Mouse (Mus musculus) frontal cortex, adult 2 months (tissue): ENCODE data around the gene Angptl3. TPM values are rescaled to one million over a fixed set of nuclear protein-coding genes. Genes with fewer than 3 reads are reported as not detected.

Source experiments
- DNase-seq, 2 experiments: peaks; one replicate each; pipeline ENCODE4 v3.0.0; 2022; ENCODE audit warnings: low spot score in 1 of 2; ENCODE audit errors: extremely low spot score in 1 of 2
- polyA plus RNA-seq: library from polyadenylated mRNA; depleted of rRNA; stranded (reverse); fragments of >200 nt; gene quantifications from 2 replicates; pipeline ENCODE4 v1.2.3, GENCODE M21; 2012; rRNA removed

The Angptl3 gene
- polyA plus RNA-seq, result 0.32 and 0.42 TPM in 2 replicates

DNA sequence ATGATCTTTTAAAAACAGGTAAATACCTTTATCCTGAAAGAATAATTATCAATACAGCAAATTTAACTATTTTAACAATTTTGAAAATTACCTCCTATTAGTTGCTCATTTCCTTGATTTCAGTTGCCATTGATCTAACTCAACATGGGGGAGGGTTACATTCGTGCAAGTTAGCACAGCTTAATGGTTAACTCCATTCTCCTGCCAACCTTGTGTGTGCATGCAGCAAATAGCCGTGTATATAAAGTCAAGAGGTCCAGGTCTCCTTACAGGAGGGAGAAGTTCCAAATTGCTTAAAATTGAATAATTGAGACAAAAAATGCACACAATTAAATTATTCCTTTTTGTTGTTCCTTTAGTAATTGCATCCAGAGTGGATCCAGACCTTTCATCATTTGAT is at the start of gene Angptl3:
TSS of gene Angptl3 (plus strand) at position 269 of the 400 bp plus-strand sequence.
- DNase-seq, result no peak

DNA sequence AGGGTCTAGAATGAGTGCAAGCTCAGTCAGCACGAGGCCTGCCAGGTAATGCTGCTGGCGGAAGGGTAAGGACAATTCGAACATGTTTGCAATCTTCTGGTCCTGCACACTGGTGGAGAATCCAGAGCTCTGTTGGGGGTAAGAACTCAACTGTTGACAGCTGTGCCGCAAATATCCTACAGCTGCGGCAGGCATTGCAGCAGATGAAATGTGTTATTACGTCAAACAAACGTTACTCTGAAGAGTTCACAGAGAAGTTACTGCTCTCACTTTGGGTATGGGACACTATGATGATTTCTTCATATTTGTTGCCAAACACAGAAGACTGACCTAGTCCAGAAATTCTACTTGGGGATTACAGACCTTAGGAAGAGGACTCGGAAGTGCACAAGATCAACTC is 46.1 kb upstream of the Angptl3 start:
- DNase-seq, result no peak

DNA sequence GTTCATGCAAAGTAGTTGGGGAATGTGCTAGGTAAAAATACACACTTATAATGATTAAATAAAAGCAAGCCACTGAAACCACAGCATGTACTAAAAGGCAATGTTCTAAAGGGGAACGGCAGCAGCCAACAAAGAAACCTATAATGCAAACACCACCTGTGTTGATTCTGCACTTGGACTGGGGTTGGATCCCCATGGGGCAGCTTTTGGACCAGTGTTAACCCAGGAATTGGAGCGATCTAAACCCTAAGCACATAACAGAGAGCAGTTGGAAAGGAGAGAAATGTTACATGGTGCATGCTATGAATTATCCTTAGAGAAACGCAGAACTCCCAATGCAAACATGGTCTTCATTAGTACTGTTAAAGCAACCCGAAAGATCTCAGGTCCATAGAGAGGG is 37.3 kb upstream of the Angptl3 start:
- no peak for DNase-seq

DNA sequence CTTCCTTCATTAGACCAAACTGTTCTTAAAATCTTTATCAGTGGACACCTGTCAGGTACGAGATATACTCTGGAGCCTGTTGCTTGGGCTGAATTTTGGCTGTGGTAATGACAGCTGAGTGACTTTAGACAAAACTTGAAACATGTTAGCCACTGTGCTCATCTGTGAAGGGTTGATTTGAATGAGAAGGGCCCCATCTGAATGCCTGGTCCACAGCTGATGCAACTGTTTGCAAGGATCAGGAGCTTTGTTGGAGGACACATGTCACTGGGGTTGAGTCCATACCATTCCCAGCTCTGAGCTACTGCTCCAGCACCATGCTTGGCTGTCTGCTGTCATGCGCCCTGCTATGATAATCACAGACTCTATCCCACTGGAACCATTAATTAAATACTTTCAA is 25.2 kb upstream of the Angptl3 start:
- no peak for DNase-seq

DNA sequence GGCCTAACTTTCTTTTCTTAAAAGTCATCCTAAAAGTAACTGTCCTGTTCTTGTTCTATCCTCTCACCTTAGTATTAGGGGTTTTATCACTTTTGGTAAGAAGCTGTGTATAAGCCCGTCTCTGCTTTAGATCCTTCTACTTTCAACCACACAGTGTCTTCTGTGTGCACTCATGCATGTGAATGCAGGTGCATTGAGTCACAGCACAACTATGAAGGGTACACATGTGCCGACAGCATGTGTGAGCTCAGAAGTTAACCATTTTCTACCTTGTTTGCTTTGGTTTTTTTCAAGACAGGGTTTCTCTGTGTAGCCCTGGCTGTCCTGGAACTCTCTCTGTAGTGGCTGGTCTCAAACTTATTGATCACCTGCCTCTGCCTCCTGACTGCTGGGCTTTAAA is 24.4 kb upstream of the Angptl3 start:
- no peak for DNase-seq

DNA sequence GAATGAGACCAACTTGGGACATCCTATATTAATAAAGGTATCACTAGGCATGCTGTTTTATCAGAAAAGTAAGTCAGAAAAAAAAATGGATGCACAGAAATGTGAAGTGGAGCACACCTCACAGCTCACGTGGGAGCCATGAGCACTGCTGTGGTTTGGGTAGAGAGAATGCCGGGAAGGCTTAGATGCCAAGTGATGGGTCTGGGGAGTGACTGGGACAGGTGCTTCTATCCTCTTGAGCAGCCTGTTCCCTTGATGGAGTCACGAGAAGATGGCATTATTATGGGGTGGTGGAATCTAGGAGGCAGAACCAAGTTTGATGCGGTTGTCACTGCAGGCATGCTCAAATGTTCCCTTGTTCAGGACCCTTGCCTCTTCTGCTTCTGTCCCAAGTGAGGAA is 19.7 kb upstream of the Angptl3 start:
- DNase-seq, result no peak

DNA sequence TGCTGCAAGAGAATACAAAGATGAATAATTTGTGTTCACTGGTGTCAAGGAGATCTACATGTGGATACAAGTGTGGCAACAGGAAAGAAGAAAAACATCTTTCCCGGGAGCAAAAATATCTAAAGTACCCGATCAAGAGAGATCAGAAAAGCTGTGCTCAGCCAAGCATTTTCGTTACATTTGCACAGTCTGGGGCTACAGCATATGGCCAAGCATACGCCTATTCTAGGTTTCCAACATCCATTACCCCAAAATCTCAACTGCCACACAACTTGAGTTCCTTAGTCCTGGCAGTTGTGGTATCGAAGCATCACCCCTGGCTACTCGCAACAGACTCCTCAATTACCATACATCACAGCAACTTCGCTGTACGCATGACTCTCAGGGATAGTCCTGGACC is 8.5 kb upstream of the Angptl3 start:
- peak in 1 of 2 experiments; percentile 21 for DNase-seq

DNA sequence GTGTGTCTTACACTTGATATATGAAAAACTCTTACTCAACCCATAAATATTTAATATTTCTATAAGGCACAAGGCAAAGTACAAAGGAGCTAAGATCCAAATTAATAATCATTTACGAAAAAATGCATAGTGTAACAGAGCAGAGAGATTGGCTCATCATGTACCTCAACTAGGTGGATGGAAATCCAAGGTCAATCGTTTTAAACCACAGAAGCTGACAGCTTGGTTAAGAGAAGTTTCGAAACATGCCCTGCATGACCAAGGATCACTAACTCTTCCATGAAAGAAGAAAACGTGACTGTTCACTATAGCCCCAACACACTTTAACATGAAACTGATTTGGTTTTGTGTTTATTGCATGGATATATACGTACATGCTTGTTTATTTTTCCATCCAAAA is 2.4 kb upstream of the Angptl3 start:
- DNase-seq, result no peak

DNA sequence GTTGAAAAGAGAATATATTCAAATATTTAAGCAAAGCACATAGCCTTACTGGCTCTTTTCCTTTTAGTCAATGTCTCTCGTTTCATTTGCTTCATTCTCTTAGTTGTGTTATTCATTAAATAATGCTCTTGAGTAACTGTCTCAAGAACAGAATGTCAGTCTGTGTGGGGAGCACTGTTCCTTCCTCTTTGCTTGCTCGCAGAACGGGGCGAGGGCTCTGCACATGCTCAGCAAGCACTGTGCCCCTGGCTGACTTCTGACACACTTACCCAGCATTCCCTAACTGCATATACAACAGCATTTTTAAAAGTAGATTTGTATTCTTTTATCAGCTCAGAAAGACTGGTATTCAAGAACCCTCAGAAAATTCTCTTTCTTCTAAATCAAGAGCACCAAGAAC is 2.2 kb downstream of the Angptl3 start:
- DNase-seq, result peak in 1 of 2 experiments; percentile 22

DNA sequence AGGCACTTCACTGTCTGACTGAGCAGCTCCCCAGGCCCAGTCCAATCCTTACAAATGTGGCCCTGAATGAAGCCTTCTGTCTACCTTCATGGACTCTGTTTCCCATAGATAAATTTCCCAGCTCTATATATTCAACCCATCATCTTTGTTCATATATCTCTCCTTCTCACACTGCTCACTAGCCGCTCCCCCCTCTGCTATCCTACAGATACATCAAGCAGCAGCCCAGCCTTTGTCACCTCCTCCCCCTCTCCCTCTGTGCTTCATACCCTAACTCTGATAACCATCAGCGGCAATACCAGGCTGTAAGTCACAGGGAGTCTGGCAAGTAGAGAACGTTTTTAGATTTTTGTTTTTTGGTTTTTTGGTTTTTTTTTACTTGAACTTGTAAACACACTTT is 14.1 kb downstream of the Angptl3 start:
- peak in 1 of 2 experiments; percentile 35 for DNase-seq

DNA sequence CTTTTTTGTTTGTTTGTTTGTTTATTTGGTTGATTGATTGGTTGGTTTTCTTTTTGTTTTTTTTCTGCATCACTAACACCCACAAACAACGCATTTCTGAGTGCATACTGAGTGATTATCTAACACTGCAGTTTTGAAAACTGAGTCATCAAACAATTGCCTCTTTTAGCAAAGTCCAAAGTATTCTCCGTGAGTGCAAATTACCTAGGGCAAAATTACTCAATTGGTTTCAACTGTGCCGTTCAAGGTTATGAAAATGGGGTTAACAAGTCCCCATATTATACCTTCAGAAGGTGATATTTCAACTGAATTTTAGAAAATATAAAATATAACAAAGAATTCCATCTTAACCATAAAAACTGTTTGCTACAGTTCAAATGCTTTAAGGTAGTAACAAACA is 15.7 kb downstream of the Angptl3 start:
- no peak for DNase-seq

DNA sequence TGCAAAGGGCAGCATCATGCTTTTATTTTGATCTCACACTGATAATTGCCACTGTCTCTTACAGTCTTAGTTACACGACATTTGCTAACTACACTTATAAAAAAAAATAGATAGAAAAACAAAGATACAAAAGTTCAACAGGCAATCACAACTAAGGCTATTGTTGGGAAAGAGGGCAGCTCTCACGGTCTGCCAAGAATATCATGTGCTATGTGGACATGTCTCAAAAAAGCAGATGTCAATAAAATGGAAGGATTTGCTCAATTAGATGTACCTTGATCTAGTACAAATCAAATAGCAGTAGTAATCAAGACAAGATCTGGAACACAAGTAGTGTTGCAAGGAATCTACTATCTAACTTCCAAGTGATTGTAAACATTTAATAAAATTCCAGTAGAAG is 17.8 kb downstream of the Angptl3 start:
- DNase-seq, result no peak

DNA sequence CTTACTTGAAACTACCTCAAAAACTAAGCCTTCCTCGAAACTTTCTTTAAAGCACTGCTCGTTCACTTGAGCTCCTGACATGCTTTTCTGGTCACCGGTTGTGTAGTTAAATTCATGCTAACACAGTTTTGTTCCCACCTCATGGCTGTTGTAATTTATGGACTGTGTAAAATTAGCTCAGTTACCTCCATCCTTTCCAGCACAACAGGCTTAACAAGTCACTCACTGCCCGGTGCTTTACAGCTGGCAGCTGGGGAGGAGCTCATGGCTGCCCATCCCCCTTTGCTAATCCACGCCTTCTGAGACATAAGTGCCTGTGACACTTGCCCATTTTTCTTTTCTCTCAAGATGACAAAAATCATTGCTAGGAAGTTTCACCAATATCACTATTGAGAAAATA is 33.8 kb downstream of the Angptl3 start:
- DNase-seq, result peak in 1 of 2 experiments; percentile 30

DNA sequence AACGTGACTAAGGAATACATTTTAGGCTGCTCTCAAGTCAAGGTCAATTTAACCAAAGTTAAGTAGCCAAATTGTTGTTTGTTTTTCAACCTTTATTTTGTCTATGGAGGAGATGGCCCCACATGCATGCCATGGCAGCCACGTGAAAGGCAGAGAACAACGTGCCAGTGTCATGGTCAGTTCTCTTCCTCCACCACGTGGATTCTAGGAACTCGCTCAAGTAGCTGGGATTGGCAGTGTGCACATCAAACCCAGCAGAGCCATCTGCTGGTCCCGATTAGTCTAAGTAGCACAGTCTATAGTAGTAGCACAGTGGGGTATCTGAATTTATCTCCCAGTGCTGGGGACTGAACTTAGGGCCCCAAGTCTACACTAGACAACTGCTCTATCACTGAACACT is 38.1 kb downstream of the Angptl3 start:
- no peak for DNase-seq

DNA sequence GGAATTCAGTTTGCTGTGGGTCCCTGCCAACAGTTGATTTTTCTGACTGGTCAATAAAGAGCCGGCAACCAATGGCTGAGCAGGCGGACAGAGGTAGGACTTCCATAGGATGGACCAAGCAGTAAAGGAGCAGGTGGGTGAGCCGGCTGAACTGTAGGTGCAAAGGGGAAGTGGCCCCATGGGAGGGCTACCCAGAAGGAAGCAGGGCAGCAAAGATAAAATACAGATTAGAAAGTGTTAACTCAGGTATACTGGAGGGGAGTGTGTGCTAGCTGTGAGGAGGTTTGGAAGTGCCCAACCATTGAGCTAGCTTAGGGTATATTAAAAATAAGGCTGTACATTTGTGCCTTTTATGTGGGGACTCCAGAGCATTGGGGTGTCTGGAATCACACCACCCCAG is 47.3 kb downstream of the Angptl3 start:
- no peak for DNase-seq

DNA sequence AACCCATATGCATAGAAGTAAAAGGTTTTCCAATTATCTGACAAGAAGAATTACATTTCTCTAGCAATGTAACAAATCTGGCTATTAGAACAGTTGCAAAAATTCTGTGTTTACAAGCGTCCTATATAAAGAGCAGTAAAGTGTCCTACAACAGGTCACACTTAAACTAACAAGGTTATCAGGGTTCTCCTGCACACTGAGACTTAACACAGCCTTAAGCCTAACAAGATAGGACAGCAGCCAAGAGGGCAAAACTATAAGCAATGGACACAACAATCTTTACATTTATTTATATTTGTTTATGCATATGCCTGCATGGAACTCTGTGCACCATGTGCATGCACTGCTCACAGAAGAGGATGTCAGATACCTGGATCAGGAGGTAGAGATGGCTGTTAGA is 50.4 kb downstream of the Angptl3 start:
- DNase-seq, result no peak

DNA sequence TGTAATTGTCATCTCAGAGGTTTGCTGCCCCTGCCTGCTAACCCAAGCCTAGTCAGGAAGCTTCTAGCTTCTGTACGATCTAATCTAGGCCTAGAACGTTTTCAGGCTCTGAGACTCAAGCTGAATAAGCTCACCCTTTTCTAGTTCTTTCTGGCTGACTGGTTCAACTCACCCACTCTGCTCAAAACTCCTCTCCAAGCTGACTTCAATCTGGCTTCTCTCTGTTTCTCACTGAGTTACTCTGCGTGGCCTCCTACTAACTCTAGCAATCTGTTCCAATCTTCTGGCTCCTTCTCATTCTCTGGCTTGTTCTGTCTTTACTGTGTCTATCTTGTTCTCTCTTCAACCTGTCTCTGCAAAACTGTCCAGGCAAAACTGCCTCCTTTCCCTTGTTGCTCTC is 53.1 kb downstream of the Angptl3 start:
- peak in 1 of 2 experiments; percentile 23 for DNase-seq

DNA sequence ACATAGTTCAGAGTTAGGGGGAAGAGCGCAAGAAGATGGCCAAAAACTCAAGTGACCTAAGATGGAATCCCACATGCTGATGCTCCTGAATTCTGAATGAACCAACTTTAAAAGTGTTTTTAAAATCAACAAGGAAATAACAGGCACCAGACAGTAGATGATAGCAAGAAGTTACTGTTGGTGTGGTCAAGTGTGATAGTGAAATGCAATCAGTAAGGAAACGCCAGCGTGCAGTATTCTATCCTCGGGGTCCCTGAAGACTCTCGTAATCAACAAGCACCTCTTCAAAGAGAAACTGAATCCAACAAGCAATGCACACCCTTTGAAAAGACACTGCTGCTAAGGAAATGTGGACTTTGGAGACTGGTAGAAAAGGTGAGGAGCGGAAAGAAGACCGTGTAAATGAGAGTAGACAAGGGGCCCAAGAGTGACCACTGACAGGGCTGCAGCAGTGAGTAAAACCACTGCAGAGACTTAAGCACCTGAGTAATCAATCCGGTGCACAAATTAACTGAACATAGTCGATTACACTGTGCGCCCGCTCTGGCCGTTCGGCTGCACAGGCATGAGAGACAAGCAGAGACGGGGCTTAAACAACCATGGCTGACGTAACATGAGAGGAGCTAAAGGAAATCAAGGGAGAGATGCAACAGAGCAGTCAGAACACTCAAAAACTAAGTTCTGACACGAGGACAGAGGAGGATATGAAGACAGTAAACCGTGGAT is 57.2 kb downstream of the Angptl3 start:
- no peak for DNase-seq

DNA sequence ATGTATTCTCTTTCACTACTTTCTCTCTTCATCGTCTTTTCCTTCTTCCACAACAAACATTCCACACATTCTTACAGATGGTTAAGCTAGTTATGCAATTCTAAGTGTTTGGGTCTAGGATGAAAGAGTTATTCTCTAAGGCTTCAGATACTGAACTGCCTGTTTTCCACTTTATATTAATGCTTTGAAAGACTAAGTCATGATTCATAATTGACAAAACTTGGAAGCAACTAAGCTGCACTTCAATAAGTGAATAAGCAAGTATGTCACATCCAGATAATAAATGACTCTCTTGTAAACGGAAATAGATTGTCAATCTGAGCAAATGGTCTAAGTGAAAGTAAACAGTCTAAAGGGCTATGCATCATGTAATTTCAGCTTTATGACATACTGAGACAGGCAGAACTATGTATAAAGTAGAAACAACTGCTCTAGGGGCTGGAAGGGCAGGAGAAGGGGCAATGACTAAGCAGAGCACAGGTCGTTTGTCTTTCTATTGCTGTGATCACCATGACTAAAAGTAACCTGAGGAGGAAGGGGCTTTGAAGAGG is 60.5 kb downstream of the Angptl3 start:
- DNase-seq, result no peak

DNA sequence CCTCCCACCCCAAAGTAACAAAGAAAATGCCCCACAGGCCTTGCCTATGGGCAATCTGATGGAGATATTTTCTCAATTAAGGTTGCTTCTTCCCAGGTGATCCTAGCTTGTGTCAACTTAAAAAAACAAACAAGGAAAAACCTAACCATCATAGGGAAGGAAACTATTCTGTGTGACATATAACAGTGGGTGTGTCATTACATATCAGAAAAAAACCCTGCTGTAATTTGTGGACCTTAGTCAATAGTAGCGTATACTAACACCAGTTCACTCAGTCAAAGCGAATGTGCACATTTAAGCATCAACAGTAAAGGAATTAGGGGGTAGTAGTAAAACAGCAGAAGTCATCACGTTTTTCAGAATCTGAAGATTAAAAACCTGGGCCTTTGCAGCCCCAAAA is 61.0 kb downstream of the Angptl3 start:
- DNase-seq, result no peak
